Mouse (Mus musculus): ENCODE measurements around the gene Stambpl1. TPM values are rescaled to one million over a fixed set of nuclear protein-coding genes. Genes with fewer than 3 reads are reported as not detected.
A peak's percentile ranks its signal among the peaks of the same experiment; 100 is the strongest.

The Stambpl1 gene
- total and polyA plus RNA-seq, 2 experiments from 2014 or later, result 7.4 to 9.4 TPM

GRCm38 (mm10) chr19:34165891-34166290 is 26.1 kb upstream of the Stambpl1 start, which contains the start of gene Ankrd22:
Gene Ankrd22 (minus strand): TSS chr19:34166053.
- 74% methylated on average over 5 of the region's 5 CpGs for WGBS
- no peak for ATAC-seq (ENCODE audit: insufficient read depth, low read depth)
- no peak for DNase-seq (ENCODE audit: low spot score)
- Histone ChIP-seq H3K9me3 (replicated peaks; ENCODE audit: control insufficient read depth, low read length) (no peaks in the 10 kb centered on the region), H3K4me2 (ENCODE audit: low read depth, low read length) (no peak within 1 kb of the TSS), H3K27ac (ENCODE audit: low read depth) (no peak within 1 kb of the TSS), H3K36me3 (replicated peaks; ENCODE audit: control insufficient read depth, insufficient read depth, low read length) (no peaks in the 10 kb centered on the region), H3K4me1 (ENCODE audit: control insufficient read depth, insufficient read depth) (no peaks in the 10 kb centered on the region), H3K9ac (replicated peaks; ENCODE audit: low read depth, low read length) (no peak within 1 kb of the TSS), H3K27me3 (ENCODE audit: control insufficient read depth, insufficient read depth, low read length) (no peaks in the 10 kb centered on the region), H3K4me3 (ENCODE audit: low read depth, low read length) (no peak within 1 kb of the TSS)
- no peak for TF ChIP-seq EP300 (IDR thresholded peaks at IDR 0.05; ENCODE audit: low read depth)
- no peak for TF ChIP-seq CTCF (IDR thresholded peaks at IDR 0.05; ENCODE audit: low read depth)

DNA sequence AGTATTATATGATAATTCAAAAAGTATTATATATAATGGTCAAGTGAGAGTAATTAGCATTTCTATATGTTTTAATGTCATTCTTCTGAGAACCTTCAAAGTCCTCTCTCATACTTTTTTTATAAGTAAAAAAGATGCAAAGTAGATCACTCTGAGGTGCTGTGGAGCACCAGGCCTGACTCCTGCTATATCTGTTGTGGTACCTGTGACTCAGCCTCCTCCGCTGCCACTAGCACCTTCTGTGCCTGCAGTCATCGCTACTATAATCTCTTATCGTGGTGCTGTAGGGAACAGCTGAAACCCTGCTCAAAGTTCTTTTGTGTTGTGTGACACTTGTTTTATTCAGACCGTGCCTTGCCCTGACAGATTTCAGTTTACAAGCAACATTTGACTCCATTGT is 25.6 kb upstream of the Stambpl1 start:
- Histone ChIP-seq H3K4me1 (ENCODE audit: control insufficient read depth, insufficient read depth) (no peaks in the 10 kb centered on the region), H3K36me3 (replicated peaks; ENCODE audit: control insufficient read depth, insufficient read depth, low read length) (no peaks in the 10 kb centered on the region), H3K9ac (replicated peaks; ENCODE audit: low read depth, low read length) (no peak overlapping the region), H3K27me3 (ENCODE audit: control insufficient read depth, insufficient read depth, low read length) (no peaks in the 10 kb centered on the region), H3K27ac (ENCODE audit: low read depth) (no peak overlapping the region), H3K4me2 (ENCODE audit: low read depth, low read length) (no peak overlapping the region), H3K4me3 (ENCODE audit: low read depth, low read length) (no peak overlapping the region), H3K9me3 (replicated peaks; ENCODE audit: control insufficient read depth, low read length) (no peaks in the 10 kb centered on the region)
- TF ChIP-seq CTCF (IDR thresholded peaks at IDR 0.05; ENCODE audit: low read depth) (no peak), EP300 (IDR thresholded peaks at IDR 0.05; ENCODE audit: low read depth) (no peak)
- no peak for DNase-seq (ENCODE audit: low spot score)
- ATAC-seq (ENCODE audit: insufficient read depth, low read depth), result no peak
- WGBS, result 73% methylated on average over 4 of the region's 4 CpGs

DNA sequence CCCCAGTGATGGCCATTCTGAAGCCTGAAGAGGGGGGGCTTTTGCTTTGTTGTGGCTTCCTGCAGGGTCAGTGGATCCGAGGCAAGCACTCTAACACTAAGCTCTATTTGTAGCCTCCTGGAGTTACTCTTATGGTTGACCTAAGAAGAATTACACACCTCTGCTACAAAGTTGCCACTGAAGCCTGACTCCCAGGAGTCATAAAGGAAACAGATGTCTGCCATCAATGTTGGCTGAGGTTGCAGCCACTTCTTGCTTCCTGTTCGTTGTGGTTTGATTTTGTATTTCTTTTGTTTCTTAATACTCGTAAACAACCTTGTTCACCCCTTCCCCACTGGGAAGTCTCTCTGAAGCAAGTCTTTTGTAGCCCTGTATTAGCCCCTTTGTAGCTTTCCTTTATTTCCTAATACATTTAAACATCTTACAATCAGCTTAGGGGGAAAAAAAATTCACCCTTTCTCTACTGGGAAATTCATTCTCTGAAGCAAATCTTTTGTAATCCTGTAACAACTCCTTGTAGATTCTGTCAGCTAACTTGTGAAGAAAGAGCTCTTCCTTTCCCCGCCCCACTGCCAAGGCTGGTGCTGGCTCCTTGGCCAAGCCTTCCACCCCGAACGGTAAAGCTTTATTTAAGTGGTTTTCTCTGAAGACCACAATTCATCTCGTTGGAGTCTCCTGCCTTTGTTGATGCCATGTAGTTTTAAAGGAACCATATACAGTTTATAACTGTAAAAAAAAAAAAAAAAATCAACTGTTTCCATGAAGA is 23.9 kb upstream of the Stambpl1 start:
- Histone ChIP-seq H3K4me2 (ENCODE audit: low read depth, low read length) (no peak overlapping the region), H3K9ac (replicated peaks; ENCODE audit: low read depth, low read length) (no peak overlapping the region), H3K27ac (ENCODE audit: low read depth) (peak overlapping the region; percentile 16; the same call in 1 of the 2 replicates), H3K36me3 (replicated peaks; ENCODE audit: control insufficient read depth, insufficient read depth, low read length) (no peaks in the 10 kb centered on the region), H3K27me3 (ENCODE audit: control insufficient read depth, insufficient read depth, low read length) (no peaks in the 10 kb centered on the region), H3K4me1 (ENCODE audit: control insufficient read depth, insufficient read depth) (no peaks in the 10 kb centered on the region), H3K9me3 (replicated peaks; ENCODE audit: control insufficient read depth, low read length) (no peaks in the 10 kb centered on the region), H3K4me3 (ENCODE audit: low read depth, low read length) (no peak overlapping the region)
- DNase-seq (ENCODE audit: low spot score) (no peak), ATAC-seq (ENCODE audit: insufficient read depth, low read depth) (no peak)
- no peak for TF ChIP-seq EP300 (IDR thresholded peaks at IDR 0.05; ENCODE audit: low read depth)
- no peak for TF ChIP-seq CTCF (IDR thresholded peaks at IDR 0.05; ENCODE audit: low read depth)
- 53% methylated on average over 7 of the region's 7 CpGs for WGBS

- H3K9ac ChIP-seq (replicated peaks; ENCODE audit: low read depth, low read length), result no peak overlapping the region
- DNase-seq (ENCODE audit: low spot score), result no peak
- 0 out of 2 replicates have a peak, but pooled peaks cover 4% of the 10 kb centered on the region for H3K4me1 ChIP-seq (ENCODE audit: control insufficient read depth, insufficient read depth)
- H3K4me3 ChIP-seq (ENCODE audit: low read depth, low read length), result no peak overlapping the region
- no peaks in the 10 kb centered on the region for H3K27me3 ChIP-seq (ENCODE audit: control insufficient read depth, insufficient read depth, low read length)
- no peak overlapping the region for H3K4me2 ChIP-seq (ENCODE audit: low read depth, low read length)
- TF ChIP-seq EP300 (IDR thresholded peaks at IDR 0.05; ENCODE audit: low read depth), result no peak
- TF ChIP-seq CTCF (IDR thresholded peaks at IDR 0.05; ENCODE audit: low read depth), result no peak
- H3K9me3 ChIP-seq (replicated peaks; ENCODE audit: control insufficient read depth, low read length), result no peaks in the 10 kb centered on the region
- ATAC-seq (ENCODE audit: insufficient read depth, low read depth), result no peak
- H3K27ac ChIP-seq (ENCODE audit: low read depth), result no peak overlapping the region
- H3K36me3 ChIP-seq (replicated peaks; ENCODE audit: control insufficient read depth, insufficient read depth, low read length), result no peaks in the 10 kb centered on the region
Measured at GRCm38 (mm10) chr19:34169121-34169520, 22.9 kb upstream of the Stambpl1 start.

DNA sequence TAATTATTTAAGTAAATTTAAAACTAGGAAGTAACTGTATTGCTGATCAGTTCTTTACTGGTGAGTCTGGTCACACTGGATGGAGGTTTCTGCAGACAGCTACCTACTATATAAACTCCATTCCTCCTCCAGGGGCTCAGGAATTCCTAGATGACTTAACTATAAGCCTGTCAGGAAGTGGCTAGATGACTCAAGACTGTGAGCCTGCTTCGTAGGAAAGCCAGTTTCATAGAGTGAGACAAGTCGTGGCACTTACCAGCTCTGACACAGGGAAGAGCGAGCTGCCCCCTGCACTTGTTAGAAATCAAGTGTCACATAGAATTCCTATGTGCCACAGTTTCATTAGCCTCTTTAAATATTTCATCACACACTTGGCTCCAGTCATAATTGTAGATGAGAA is 20.9 kb upstream of the Stambpl1 start:
- Histone ChIP-seq H3K36me3 (replicated peaks; ENCODE audit: control insufficient read depth, insufficient read depth, low read length) (no peaks in the 10 kb centered on the region), H3K9me3 (replicated peaks; ENCODE audit: control insufficient read depth, low read length) (no peaks in the 10 kb centered on the region), H3K27ac (ENCODE audit: low read depth) (no peak overlapping the region), H3K4me1 (ENCODE audit: control insufficient read depth, insufficient read depth) (0 out of 2 replicates have a peak, but pooled peaks cover 5% of the 10 kb centered on the region), H3K27me3 (ENCODE audit: control insufficient read depth, insufficient read depth, low read length) (no peaks in the 10 kb centered on the region), H3K4me2 (ENCODE audit: low read depth, low read length) (no peak overlapping the region), H3K4me3 (ENCODE audit: low read depth, low read length) (no peak overlapping the region), H3K9ac (replicated peaks; ENCODE audit: low read depth, low read length) (no peak overlapping the region)
- no peak for DNase-seq (ENCODE audit: low spot score)
- no peak for ATAC-seq (ENCODE audit: insufficient read depth, low read depth)
- WGBS, result 43% methylated on average over 3 of the region's 3 CpGs
- no peak for TF ChIP-seq CTCF (IDR thresholded peaks at IDR 0.05; ENCODE audit: low read depth)
- no peak for TF ChIP-seq EP300 (IDR thresholded peaks at IDR 0.05; ENCODE audit: low read depth)

DNA sequence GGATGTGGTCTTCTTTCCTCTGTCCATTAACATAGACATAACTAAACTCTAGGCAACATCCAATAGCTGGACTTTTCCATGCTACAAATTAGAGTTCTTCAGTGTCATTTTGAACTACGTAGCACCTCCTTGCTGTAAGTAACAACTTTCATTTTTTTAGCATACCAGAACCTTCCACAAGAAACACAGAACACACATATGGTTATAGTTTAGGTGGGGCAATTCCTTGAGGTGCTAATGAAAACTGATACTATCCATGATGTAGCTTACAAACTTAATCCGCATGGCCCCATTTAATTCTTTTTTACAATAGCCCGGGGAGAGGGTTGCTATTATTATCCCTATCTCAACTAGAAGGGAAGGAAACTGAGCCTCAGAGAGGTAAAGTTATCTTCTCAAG is 18.0 kb upstream of the Stambpl1 start:
- H3K4me2 ChIP-seq (ENCODE audit: low read depth, low read length), result no peak overlapping the region
- no peak for TF ChIP-seq CTCF (IDR thresholded peaks at IDR 0.05; ENCODE audit: low read depth)
- TF ChIP-seq EP300 (IDR thresholded peaks at IDR 0.05; ENCODE audit: low read depth), result no peak
- H3K4me3 ChIP-seq (ENCODE audit: low read depth, low read length), result no peak overlapping the region
- no peaks in the 10 kb centered on the region for H3K27me3 ChIP-seq (ENCODE audit: control insufficient read depth, insufficient read depth, low read length)
- H3K36me3 ChIP-seq (replicated peaks; ENCODE audit: control insufficient read depth, insufficient read depth, low read length), result no peaks in the 10 kb centered on the region
- WGBS, result 35% methylated on average over 3 of the region's 3 CpGs
- no peak overlapping the region for H3K27ac ChIP-seq (ENCODE audit: low read depth)
- no peak overlapping the region for H3K9ac ChIP-seq (replicated peaks; ENCODE audit: low read depth, low read length)
- H3K9me3 ChIP-seq (replicated peaks; ENCODE audit: control insufficient read depth, low read length), result no peaks in the 10 kb centered on the region
- ATAC-seq (ENCODE audit: insufficient read depth, low read depth) (no peak), DNase-seq (ENCODE audit: low spot score) (no peak)
- H3K4me1 ChIP-seq (ENCODE audit: control insufficient read depth, insufficient read depth), result 0 out of 2 replicates have a peak, but pooled peaks cover 5% of the 10 kb centered on the region
